Mouse (Mus musculus): ENCODE measurements around the gene Gm42669.
A peak's percentile ranks its signal among the peaks of the same experiment; 100 is the strongest.

The Gm42669 gene

GRCm38 (mm10) chr5:107521897-107522296 lies 14.5 kb downstream of the Gm42669 start:
- DNase-seq, result peak; percentile 84

GRCm38 (mm10) chr5:107524281-107524680 lies 16.9 kb downstream of the Gm42669 start:
- peak; percentile 59 for DNase-seq

- no peak for DNase-seq
These were observed 21.4 kb downstream of the Gm42669 start for GRCm38 (mm10) chr5:107528856-107529255.

- DNase-seq, result no peak
These were observed 26.2 kb downstream of the Gm42669 start for GRCm38 (mm10) chr5:107533590-107533989.

GRCm38 (mm10) chr5:107534581-107534980 lies 27.2 kb downstream of the Gm42669 start, which contains the start of gene 1700028K03Rik:
Gene 1700028K03Rik, plus strand, starts transcription at chr5:107534709.
- DNase-seq, result no peak

GRCm38 (mm10) chr5:107541696-107542095 lies 34.3 kb downstream of the Gm42669 start:
- no peak for DNase-seq

GRCm38 (mm10) chr5:107545927-107546326 lies 38.5 kb downstream of the Gm42669 start:
- DNase-seq, result no peak

GRCm38 (mm10) chr5:107547955-107548354 lies 40.5 kb downstream of the Gm42669 start:
- no peak for DNase-seq

GRCm38 (mm10) chr5:107548444-107548843 lies 41.0 kb downstream of the Gm42669 start:
- DNase-seq, result no peak

- no peak for DNase-seq
These were observed 46.9 kb downstream of the Gm42669 start for GRCm38 (mm10) chr5:107554336-107554735.

GRCm38 (mm10) chr5:107556969-107557368 lies 49.5 kb downstream of the Gm42669 start:
- DNase-seq, result no peak

- DNase-seq, result peak; percentile 14
These were observed 61.7 kb downstream of the Gm42669 start for GRCm38 (mm10) chr5:107569148-107569547.

- peak; percentile 81 for DNase-seq
These were observed 90.1 kb downstream of the Gm42669 start, which contains the start of the genes Rpap2 and Glmn for GRCm38 (mm10) chr5:107597301-107598077. Gene Rpap2, plus strand, starts transcription at chr5:107597373. Gene Glmn, minus strand, starts transcription at chr5:107597888.

GRCm38 (mm10) chr5:107598380-107598779 lies 91.0 kb downstream of the Gm42669 start:
- no peak for DNase-seq

GRCm38 (mm10) chr5:107611224-107611623 lies 103.8 kb downstream of the Gm42669 start:
- DNase-seq, result peak; percentile 52

- DNase-seq, result no peak
These were observed 110.6 kb downstream of the Gm42669 start for GRCm38 (mm10) chr5:107617986-107618385.

GRCm38 (mm10) chr5:107621327-107621726 lies 113.9 kb downstream of the Gm42669 start:
- no peak for DNase-seq
